ENCODE assay signal across 19 mouse cellular contexts in the genomic region with DNA sequence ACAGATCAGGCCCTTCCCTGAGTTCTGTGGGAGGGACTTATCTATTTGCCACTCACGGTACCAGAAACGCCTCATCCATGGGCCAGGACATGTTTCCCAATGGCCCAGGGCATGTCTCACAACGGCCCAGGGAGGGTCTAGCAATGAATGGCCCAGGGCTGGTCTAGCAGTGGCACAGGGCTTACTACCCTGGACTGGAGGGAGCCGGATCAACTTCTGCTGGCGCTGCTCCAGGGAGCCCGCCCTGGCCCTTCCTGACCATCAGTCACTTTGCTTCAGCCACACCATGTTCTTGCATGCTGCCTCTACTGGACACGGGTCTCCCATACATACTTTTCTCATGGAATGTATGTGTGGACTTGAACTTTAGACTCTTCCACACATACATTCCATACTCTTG.
DNase-seq lines count a peak whose midpoint lies in the region; ATAC-seq lines count a peak whose summit lies in the region.
"Had no signal": no experiment of that assay in that cellular context is flagged by ENCODE, and none has a peak within 500 bp of the region (broad histone marks: within the 10 kb centered on the region; RNA-seq: fewer than 3 reads in every experiment).

No protein-coding gene starts in this region.

- no peak overlapping the region for H3K27ac ChIP-seq in limb, embryonic 12.5 days
- H3K27ac ChIP-seq in limb, embryonic 10.5 days, result no peak overlapping the region
- H3K27ac ChIP-seq: forebrain, embryonic 13.5 days; hindbrain, embryonic 15.5 days had no signal

- no peaks in the 10 kb centered on the region for H3K27me3 ChIP-seq in limb, embryonic 12.5 days
- no peaks in the 10 kb centered on the region for H3K27me3 ChIP-seq in limb, embryonic 10.5 days (ENCODE audit: low read depth, poor library complexity, severe bottlenecking)
- H3K27me3 ChIP-seq: heart, embryonic 12.5 days had no signal

- intact Hi-C loops in heart, postnatal 14 days (cut with DNase I), result loop anchor here (5.0 kb wide), 2 partner anchors 139 to 379 kb away; no protein-coding TSS in a partner anchor

- H3K36me3 ChIP-seq in limb, embryonic 12.5 days, result no peaks in the 10 kb centered on the region
- no peaks in the 10 kb centered on the region for H3K36me3 ChIP-seq in limb, embryonic 10.5 days
- H3K36me3 ChIP-seq: heart, embryonic 12.5 days; hindbrain, embryonic 15.5 days had no signal

- no peaks in the 10 kb centered on the region for H3K9me3 ChIP-seq in limb, embryonic 12.5 days
- no peaks in the 10 kb centered on the region for H3K9me3 ChIP-seq in limb, embryonic 10.5 days (replicated peaks)
- H3K9me3 ChIP-seq: forebrain, embryonic 13.5 days; heart, embryonic 12.5 days; hindbrain, embryonic 15.5 days had no signal

- 91% methylated on average over 7 of the region's 7 CpGs for WGBS in limb, embryonic 12.5 days
- WGBS in limb, embryonic 10.5 days, result 90% methylated on average over 7 of the region's 7 CpGs

- 0 out of 2 replicates have a peak, but pooled peaks cover 5% of the 10 kb centered on the region for H3K4me1 ChIP-seq in limb, embryonic 12.5 days (replicated peaks)
- peaks cover 9% of the 10 kb centered on the region; the same call in 1 of the 2 replicates for H3K4me1 ChIP-seq in limb, embryonic 10.5 days

- DNase-seq in heart, adult 11 months, result peak; percentile 87
- DNase-seq in heart, postnatal 14 days, result no peak
- DNase-seq in limb, embryonic 10.5 days (ENCODE audit: low spot score), result no peak
- DNase-seq in lung, postnatal 10 days, result peak; percentile 50
- peak; percentile 20 to 55 for DNase-seq in lung, postnatal 4 days
- DNase-seq in embryo, embryonic 9.5 days (ENCODE audit: extremely low spot score), result no peak
- DNase-seq in neural tube, embryonic 10.5 days (ENCODE audit: extremely low spot score, low spot score), result no peak
- DNase-seq: adrenal gland, postnatal 14 days; cerebellum, adult 11-12 months; cerebellum, adult 9-10 months; cerebellum, postnatal 25 days; forebrain, postnatal 0 days; gastrocnemius, postnatal 25 days; heart, adult 18-20 months; heart, postnatal 36 days had no signal

- no peak overlapping the region for H3K4me2 ChIP-seq in limb, embryonic 12.5 days
- H3K4me2 ChIP-seq: forebrain, embryonic 13.5 days; heart, embryonic 12.5 days; hindbrain, embryonic 15.5 days had no signal

- no peak overlapping the region for H3K4me3 ChIP-seq in limb, embryonic 12.5 days (replicated peaks)
- H3K4me3 ChIP-seq in limb, embryonic 10.5 days, result no peak overlapping the region
- H3K4me3 ChIP-seq: forebrain, embryonic 13.5 days; heart, embryonic 12.5 days; hindbrain, embryonic 15.5 days had no signal

- ATAC-seq in limb, embryonic 12.5 days (ENCODE audit: insufficient number of reproducible peaks, insufficient read depth, low FRiP score, low TSS enrichment, low read depth), result peak; percentile 63; the same call in 1 of the 2 replicates
- ATAC-seq: forebrain, embryonic 13.5 days; forebrain, postnatal 0 days had no signal

- no peak overlapping the region for H3K9ac ChIP-seq in limb, embryonic 12.5 days (replicated peaks)
- H3K9ac ChIP-seq: forebrain, embryonic 13.5 days; forebrain, postnatal 0 days; heart, embryonic 12.5 days; hindbrain, embryonic 15.5 days had no signal

Comparison
In these comparisons a context has a peak if more than half of its experiments do, and no peak if none do; other contexts are left out.
1. DNase-seq: peak in heart, adult 11 months (single experiment), lung, postnatal 10 days (single experiment) and lung, postnatal 4 days (2 of 2); none in heart, postnatal 14 days (0 of 2), limb, embryonic 10.5 days (single experiment), embryo, embryonic 9.5 days (single experiment) and neural tube, embryonic 10.5 days (single experiment).